Mouse (Mus musculus): ENCODE results near the gene Wiz. TPM values are rescaled to one million over a fixed set of nuclear protein-coding genes. Genes with fewer than 3 reads are reported as not detected.

Wiz gene
- polyA plus RNA-seq, 2 experiments = 36.0 to 63.8 TPM

DNA sequence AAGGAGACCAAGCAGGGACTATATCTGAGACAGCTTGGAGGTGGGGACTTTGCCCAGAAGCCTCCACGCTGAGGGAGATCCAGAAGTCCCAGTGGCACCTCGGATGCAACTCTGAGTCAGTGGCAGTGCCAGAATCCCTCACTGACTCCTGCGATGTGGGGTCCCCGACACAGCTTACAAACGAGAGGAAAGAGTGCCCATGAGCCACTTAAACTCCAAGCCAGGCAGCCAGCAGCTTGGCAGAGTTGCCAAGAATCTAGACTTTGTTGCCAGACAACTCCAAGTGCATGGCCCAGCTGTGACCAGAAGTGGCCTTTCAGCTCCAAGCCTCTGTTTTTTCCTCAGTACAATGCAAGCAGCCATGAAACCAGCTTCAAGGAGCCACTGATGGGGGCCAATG is 5.6 kb downstream of the Wiz start:
- Histone ChIP-seq H3K27me3 (ENCODE audit: control insufficient read depth, insufficient read depth, low read length) (no peaks in the 10 kb centered on the region), H3K36me3 (ENCODE audit: control insufficient read depth, insufficient read depth, low read length) (peaks cover 35% of the 10 kb centered on the region), H3K27ac (replicated peaks; ENCODE audit: low read depth, low read length) (no peak overlapping the region), H3K4me1 (ENCODE audit: control insufficient read depth, insufficient read depth, low read length) (0 out of 2 replicates have a peak, but pooled peaks cover 6% of the 10 kb centered on the region), H3K9ac (ENCODE audit: low read depth, low read length, severe bottlenecking) (no peak overlapping the region), H3K9me3 (ENCODE audit: control insufficient read depth, low read length) (no peaks in the 10 kb centered on the region), H3K4me3 (replicated peaks; ENCODE audit: low read length) (no peak overlapping the region), H3K4me2 (replicated peaks; ENCODE audit: low read depth, low read length, severe bottlenecking) (no peak overlapping the region)
- WGBS = 86% methylated on average over 5 of the region's 5 CpGs
- ATAC-seq (ENCODE audit: low FRiP score, low read depth) (no peak), DNase-seq (ENCODE audit: low spot score) (no peak)
- TF ChIP-seq POLR2A (IDR thresholded peaks at IDR 0.05; ENCODE audit: borderline replicate concordance, extremely low read depth, insufficient read depth, insufficient read length) = no peak

DNA sequence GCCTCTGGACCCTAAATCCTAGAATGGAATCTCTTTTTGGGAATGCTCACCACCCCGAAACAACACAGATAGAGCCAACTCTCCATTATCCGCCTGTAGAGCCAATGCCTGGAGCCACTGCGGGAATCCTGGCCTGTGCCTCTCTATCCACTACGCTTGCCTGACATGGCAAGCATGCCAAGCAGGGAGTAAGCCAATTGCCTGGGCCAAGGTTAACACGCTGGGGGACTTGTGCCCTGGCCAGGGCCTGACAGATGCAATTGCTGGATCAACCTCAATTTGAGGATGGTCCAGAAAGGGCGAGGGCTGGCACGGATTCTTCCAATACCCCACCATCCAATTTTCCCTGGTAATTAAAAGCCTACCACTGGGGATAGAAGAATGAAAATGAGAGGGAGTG is 6.7 kb downstream of the Wiz start:
- H3K9me3 ChIP-seq (ENCODE audit: control insufficient read depth, low read length) = no peaks in the 10 kb centered on the region
- no peak for ATAC-seq (ENCODE audit: low FRiP score, low read depth)
- no peak overlapping the region for H3K4me2 ChIP-seq (replicated peaks; ENCODE audit: low read depth, low read length, severe bottlenecking)
- H3K9ac ChIP-seq (ENCODE audit: low read depth, low read length, severe bottlenecking) = no peak overlapping the region
- DNase-seq (ENCODE audit: low spot score) = no peak
- no peak for TF ChIP-seq POLR2A (IDR thresholded peaks at IDR 0.05; ENCODE audit: borderline replicate concordance, extremely low read depth, insufficient read depth, insufficient read length)
- no peak overlapping the region for H3K27ac ChIP-seq (replicated peaks; ENCODE audit: low read depth, low read length)
- H3K4me3 ChIP-seq (replicated peaks; ENCODE audit: low read length) = no peak overlapping the region
- H3K36me3 ChIP-seq (ENCODE audit: control insufficient read depth, insufficient read depth, low read length) = peaks cover 41% of the 10 kb centered on the region
- H3K4me1 ChIP-seq (ENCODE audit: control insufficient read depth, insufficient read depth, low read length) = no peaks in the 10 kb centered on the region
- 90% methylated on average over 7 of the region's 7 CpGs for WGBS
- H3K27me3 ChIP-seq (ENCODE audit: control insufficient read depth, insufficient read depth, low read length) = no peaks in the 10 kb centered on the region

DNA sequence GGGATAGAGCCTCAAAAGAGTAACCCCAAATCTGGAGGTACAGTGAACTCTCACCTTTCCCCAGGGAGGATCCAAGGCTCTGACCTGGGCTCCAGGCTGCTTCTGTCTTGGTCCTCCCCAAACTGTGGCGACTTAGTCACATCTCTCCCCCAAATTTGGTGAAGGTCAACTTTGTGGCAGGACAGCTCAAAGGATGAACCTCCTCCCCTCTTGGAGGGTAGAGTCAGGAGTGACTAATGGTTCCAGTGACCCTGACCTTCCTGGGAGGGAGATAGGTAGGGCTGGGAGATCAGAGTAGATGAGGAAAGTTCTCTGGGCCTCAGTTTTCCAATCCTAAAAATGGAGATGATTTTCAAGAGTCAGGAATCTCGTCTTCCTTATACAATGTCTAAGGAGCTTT is 10.5 kb downstream of the Wiz start:
- no peak for ATAC-seq (ENCODE audit: low FRiP score, low read depth)

DNA sequence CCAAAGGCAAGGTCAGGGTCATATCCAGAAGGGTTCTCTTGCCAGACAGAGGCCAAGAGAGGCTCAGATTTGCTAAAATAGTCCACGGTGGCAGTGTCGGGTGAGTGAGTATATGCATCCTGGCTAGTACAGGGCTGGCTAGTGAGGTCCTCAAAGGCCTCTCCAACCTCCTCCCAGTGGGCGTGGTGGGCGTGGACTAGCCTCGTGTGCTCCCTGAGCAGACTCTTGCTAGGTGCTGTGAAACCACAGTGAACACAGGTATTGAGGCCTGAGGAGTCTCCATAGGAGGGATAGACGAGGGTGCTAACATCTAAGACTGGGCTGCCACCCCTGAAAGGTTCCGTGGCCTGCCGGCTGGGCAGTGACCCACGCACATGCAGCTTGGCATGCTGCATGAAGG is 12.1 kb downstream of the Wiz start:
- Histone ChIP-seq H3K4me3 (replicated peaks; ENCODE audit: low read length) (no peak overlapping the region), H3K27ac (replicated peaks; ENCODE audit: low read depth, low read length) (no peak overlapping the region), H3K9ac (ENCODE audit: low read depth, low read length, severe bottlenecking) (no peak overlapping the region), H3K36me3 (ENCODE audit: control insufficient read depth, insufficient read depth, low read length) (peaks cover 19% of the 10 kb centered on the region), H3K9me3 (ENCODE audit: control insufficient read depth, low read length) (no peaks in the 10 kb centered on the region), H3K4me1 (ENCODE audit: control insufficient read depth, insufficient read depth, low read length) (no peaks in the 10 kb centered on the region), H3K4me2 (replicated peaks; ENCODE audit: low read depth, low read length, severe bottlenecking) (no peak overlapping the region), H3K27me3 (ENCODE audit: control insufficient read depth, insufficient read depth, low read length) (no peaks in the 10 kb centered on the region)
- WGBS = 86% methylated on average over 9 of the region's 9 CpGs
- DNase-seq (ENCODE audit: low spot score) = no peak
- TF ChIP-seq POLR2A (IDR thresholded peaks at IDR 0.05; ENCODE audit: borderline replicate concordance, extremely low read depth, insufficient read depth, insufficient read length) = no peak
- no peak for ATAC-seq (ENCODE audit: low FRiP score, low read depth)

More for the DNA sequence above, 10.5 kb downstream of the Wiz start:
- WGBS = 78% methylated on average over 2 of the region's 2 CpGs
- Histone ChIP-seq H3K4me1 (ENCODE audit: control insufficient read depth, insufficient read depth, low read length) (no peaks in the 10 kb centered on the region), H3K36me3 (ENCODE audit: control insufficient read depth, insufficient read depth, low read length) (peaks cover 30% of the 10 kb centered on the region), H3K9me3 (ENCODE audit: control insufficient read depth, low read length) (no peaks in the 10 kb centered on the region), H3K27me3 (ENCODE audit: control insufficient read depth, insufficient read depth, low read length) (no peaks in the 10 kb centered on the region), H3K4me3 (replicated peaks; ENCODE audit: low read length) (no peak overlapping the region), H3K27ac (replicated peaks; ENCODE audit: low read depth, low read length) (no peak overlapping the region), H3K4me2 (replicated peaks; ENCODE audit: low read depth, low read length, severe bottlenecking) (no peak overlapping the region), H3K9ac (ENCODE audit: low read depth, low read length, severe bottlenecking) (no peak overlapping the region)
- TF ChIP-seq POLR2A (IDR thresholded peaks at IDR 0.05; ENCODE audit: borderline replicate concordance, extremely low read depth, insufficient read depth, insufficient read length) = no peak
- DNase-seq (ENCODE audit: low spot score) = no peak

DNA sequence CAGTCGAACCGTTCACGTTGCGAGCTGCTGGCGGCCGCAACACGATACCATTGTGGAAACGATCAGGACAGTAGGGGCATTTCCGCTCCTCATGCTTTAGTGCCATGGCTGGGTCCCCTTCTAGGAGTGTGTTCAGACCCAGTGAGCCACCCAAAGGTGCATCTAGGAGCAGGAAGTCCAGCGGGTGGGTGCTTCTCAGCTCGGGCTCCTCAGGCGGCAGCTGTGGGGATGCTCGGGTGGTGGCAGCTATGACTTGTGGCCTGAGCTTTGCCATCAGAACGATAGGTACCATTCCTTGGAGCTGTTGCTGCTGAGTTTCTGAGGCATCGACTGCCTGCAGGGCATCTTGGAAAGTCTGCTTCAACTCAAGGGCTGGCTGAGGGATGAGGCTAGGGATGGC is 12.8 kb downstream of the Wiz start:
- no peak for TF ChIP-seq POLR2A (IDR thresholded peaks at IDR 0.05; ENCODE audit: borderline replicate concordance, extremely low read depth, insufficient read depth, insufficient read length)
- no peak overlapping the region for H3K4me3 ChIP-seq (replicated peaks; ENCODE audit: low read length)
- H3K27ac ChIP-seq (replicated peaks; ENCODE audit: low read depth, low read length) = no peak overlapping the region
- no peaks in the 10 kb centered on the region for H3K9me3 ChIP-seq (ENCODE audit: control insufficient read depth, low read length)
- no peaks in the 10 kb centered on the region for H3K27me3 ChIP-seq (ENCODE audit: control insufficient read depth, insufficient read depth, low read length)
- H3K4me2 ChIP-seq (replicated peaks; ENCODE audit: low read depth, low read length, severe bottlenecking) = no peak overlapping the region
- H3K4me1 ChIP-seq (ENCODE audit: control insufficient read depth, insufficient read depth, low read length) = no peaks in the 10 kb centered on the region
- 83% methylated on average over 15 of the region's 15 CpGs for WGBS
- DNase-seq (ENCODE audit: low spot score) (no peak), ATAC-seq (ENCODE audit: low FRiP score, low read depth) (no peak)
- H3K36me3 ChIP-seq (ENCODE audit: control insufficient read depth, insufficient read depth, low read length) = peaks cover 19% of the 10 kb centered on the region
- H3K9ac ChIP-seq (ENCODE audit: low read depth, low read length, severe bottlenecking) = no peak overlapping the region

Measured in limb, embryonic 14.5 days (tissue).